Mouse (Mus musculus): ENCODE results near the gene Chst4. TPM values are rescaled to one million over a fixed set of nuclear protein-coding genes. Genes with fewer than 3 reads are reported as not detected.

Gene Chst4
- total RNA-seq (2023), result not detected

DNA sequence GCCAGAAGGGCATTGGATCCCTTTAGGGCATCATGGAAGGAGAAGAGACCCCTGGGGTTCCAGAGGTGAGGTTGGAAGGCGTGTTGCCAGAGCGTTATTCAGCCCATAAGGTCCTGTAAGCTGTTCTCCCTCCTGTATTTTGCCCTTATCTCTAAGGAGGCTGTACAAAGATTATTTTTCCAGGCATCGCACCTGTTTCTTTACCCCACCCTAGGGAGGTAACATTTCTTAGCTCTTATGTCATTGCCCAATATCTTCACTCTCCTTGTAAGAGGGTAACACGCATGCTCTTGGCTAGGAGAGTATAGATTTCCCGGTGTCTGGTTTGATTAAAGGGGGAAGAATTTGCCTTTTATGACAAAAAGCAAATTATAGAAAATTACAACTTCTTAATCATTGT, at the start of gene Chst4:
TSS of gene Chst4 (minus strand) at position 82 of the 400 bp plus-strand sequence.

DNA sequence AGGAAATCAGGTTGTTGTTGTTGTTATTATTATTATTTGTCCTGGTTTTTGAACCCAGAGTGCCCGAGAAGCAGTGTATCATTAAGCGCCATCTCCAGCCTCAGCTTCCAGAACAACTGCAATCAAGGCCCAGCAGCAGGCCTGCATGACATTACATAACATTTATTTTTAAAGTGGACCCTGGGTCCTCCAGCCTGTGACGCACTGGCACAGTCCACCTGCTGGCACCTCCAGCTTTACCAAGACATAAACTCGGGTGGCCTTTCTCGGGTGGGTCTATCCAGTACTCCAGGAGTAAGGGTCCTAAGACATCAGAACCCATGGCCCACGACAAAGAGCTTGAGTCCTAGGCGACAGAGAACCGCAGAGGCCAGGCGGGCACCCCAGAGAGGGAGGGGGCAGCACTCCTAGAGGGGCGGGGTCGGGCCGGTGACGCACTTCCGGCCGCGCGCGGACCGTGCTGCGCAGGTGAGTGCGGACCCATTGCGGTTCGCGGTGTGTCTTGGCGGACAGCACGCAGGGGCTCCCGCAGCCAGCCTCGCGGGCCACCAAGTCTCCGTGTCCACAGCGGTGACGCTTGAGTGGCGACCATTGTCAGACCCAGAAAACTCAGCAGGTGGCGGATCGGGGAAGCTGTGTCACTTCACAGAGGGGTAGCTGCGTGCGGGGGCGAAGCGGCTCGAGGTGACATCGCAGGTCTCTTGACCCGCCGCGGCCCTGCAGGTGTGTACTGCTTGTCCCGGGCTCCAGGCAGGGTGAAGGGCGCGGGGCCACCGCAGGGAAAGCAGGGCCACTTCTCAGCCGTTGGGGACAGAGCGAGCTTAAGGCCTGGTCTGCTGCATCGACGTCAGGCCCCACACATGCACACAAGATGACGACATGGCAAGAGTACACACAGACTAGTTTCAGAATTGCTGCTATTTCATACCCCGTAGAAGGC, 40.0 kb upstream of the Chst4 start, which contains the start of gene Zfp612:
TSS of gene Zfp612 (plus strand) at position 465 of the 940 bp plus-strand sequence.

DNA sequence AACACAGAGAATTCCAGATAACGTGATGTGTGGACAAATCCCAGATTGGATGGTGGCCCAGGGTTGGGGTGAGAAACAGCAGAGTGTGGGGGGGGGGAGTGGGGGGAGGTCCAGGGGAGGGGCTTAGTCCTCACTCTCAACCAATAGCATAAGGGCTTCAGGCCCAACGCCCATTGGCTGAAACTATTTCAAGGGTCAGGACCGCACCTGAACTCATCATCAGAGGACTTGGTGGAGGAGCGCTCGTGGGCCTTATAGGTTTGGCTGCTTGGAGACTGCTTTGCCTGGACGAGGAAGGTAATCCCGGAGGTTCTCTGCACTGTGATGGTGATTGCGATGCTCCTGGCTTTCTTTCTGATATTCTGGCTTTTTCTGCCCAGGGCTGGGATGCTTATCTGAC, 49.3 kb downstream of the Chst4 start, which contains the start of gene Tat:
TSS of gene Tat (plus strand) at position 214 of the 400 bp plus-strand sequence.

Other genes with a start within 250 kb of the Chst4 start
- gene Phlpp2, start 171.2 kb downstream of the Chst4 start, total RNA-seq (2023), result 10 to 100 TPM; 21.1 to 21.6 TPM
- not detected for gene Marveld3, start 77.5 kb downstream of the Chst4 start, total RNA-seq (2023)
- gene Tat, start 49.3 kb downstream of the Chst4 start, total RNA-seq (2023), result not detected
- gene Zfp612, start 40.0 kb upstream of the Chst4 start, total RNA-seq (2023), result 1 to 10 TPM; 4.1 to 4.8 TPM
- gene Gm21964, start 61.5 kb upstream of the Chst4 start, total RNA-seq (2023), result not detected
- gene Gm17720, start 63.0 kb upstream of the Chst4 start, total RNA-seq (2023), result not detected
- not detected for gene Calb2, start 128.5 kb upstream of the Chst4 start, total RNA-seq (2023)
- gene Cmtr2, start 175.9 kb upstream of the Chst4 start, total RNA-seq (2023), result 10 to 100 TPM; 12.2 to 13.4 TPM
- not detected for gene Hydin, start 227.2 kb upstream of the Chst4 start, total RNA-seq (2023)